Mouse (Mus musculus): ENCODE results near the gene Fars2.
A peak's percentile ranks its signal among the peaks of the same experiment; 100 is the strongest.
"Not testable (repeated sequence)": the region's sequence is repeated elsewhere in the genome, so short reads cannot be mapped to it uniquely, and the experiment has no call there.

Fars2 gene

DNA sequence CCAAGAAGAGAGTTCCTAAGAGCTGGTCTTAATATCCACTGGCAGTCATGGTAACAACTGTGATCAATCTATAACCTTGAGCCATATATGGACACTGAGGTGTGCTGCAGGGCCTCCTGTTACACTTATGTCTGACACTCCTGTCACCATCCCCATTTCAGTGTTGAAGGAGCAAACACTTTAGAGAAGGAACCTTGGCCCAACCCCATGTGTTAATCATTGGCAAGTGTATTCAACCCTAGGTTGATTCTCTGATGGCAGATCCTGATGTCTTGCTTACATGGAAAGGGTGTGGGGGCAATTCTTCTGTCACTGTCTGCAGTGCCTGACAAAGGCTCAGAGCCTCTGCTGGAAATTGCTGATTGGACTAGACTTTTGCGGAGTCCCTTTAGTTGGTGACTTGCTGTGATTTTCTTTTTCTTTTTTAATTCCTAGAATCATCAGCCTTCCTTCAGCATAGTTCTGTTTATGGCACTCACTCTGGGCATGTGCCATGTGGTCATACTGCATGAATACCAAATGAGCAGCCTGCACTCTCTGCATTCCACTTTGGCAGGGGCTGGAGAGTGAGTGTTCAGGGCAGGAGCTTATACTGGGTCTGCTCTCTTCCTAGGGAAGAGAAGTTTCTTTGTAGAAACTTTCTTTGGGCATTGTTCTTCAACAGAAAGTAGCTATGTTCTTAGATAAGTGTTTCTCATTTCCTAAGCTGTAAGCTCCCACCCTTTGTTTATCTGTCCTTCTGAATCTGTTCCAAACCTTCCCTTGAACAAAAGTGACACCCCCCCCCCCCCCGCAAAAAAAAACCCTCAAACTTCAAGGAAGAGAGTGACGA is 181.0 kb downstream of the Fars2 start:
- DNase-seq = peak; percentile 54 to 67

DNA sequence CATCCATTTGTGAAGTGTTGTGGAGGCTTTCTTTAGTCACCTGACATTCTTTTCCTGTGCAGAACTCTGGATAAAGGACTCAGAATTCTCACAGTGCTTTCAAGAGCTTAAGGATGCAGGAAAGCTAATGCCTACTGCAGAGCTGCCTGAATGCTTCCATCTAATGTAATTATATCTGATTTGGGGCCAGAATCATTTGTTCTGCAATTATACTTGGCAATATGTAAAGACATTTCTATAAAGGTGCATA is 181.5 kb downstream of the Fars2 start:
- DNase-seq = no peak

DNA sequence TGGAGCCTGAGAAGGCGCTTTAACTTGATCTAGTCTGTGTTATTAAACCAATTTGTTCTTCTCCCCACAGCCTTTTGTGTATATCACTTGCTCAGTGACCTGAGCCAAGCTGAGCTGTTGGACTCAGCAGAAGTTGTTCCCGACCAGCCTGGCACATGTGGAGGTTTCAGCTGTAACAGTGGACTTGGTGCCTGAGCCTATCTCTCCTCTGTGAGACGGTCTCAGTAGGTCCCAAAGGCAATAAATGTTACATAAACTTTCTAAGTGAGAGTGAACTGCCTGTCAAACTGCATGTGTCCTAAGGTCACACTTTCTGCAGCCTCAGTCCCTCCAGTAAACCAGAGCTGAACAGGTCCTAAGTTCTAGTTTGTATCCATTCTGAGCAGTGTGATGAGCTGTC is 185.6 kb downstream of the Fars2 start:
- peak; percentile 26 to 82 for DNase-seq

DNA sequence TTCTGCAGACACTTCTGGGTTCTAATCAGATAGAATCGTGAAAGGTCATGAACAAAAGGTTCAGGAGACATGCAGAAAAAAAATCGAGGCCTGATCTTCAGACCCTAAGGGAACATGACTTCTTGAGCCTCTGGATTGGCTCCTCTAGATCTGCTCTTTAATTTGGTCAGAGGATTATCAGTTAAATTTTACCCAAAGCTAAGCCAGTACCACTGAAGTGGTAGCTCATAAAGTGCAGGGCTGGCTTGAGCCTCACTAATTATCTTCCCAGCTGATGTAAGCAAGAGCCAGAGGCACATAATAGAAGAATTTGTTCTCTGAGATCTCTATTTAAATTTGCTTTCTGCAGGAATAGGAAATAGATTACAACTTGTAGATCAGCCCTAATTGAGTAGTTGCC is 188.1 kb downstream of the Fars2 start:
- no peak for DNase-seq

DNA sequence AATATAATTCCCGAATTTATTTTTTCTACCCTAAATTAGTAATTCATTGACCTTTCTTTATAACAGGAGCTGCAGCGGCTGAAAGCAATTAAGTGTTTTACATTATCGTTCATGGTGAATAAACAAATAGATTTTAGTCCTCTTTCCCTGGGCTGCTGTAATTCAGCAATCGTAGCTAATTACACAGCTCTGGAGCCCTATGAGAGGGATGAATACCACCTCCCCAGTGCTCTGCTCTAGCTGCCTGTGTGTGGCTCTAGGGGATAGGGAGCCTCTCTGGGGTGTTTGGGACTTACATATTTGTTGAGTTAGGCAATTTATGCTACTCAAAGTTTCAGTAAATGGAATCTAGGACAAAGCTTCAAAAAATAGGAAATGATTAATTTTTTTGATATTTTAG is 190.2 kb downstream of the Fars2 start:
- DNase-seq = no peak

DNA sequence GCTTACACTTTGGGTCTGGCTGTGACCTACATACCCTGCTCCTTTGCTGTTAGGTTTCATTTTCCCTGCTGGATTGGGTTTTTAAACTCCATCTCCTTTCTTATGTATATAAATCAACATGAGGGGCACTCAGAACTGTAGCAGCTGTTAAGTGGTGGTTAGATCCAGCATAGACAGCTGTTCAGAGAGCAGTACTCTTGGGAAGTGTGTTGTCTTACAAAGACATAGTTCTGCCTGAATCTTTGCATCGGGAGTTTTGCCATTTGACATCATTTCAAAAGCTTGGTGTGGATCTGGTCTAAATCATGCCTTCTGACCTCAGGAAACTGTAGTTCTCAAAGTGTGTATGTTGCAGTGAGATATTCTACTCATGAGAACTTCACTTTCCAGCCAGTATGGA is 191.9 kb downstream of the Fars2 start:
- DNase-seq = no peak

DNA sequence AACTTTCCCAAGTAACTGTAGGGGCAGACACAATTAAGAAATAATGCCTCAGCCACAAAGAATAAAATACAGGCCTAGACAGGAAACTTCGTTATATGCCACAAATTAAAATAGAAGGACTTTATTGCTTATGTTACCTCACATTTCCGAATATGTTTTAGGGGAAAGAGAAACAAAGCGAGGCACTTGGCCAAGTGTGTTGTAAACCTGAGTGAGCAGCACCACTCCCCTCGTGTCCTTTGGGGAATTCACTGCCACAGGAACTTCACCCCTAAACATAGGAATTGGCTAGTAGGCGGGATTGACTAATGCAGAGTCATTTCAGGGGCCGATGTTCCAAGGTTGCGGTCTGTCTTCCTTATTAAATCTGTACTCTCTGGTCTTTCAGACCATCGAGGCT is 197.0 kb downstream of the Fars2 start:
- no peak for DNase-seq

DNA sequence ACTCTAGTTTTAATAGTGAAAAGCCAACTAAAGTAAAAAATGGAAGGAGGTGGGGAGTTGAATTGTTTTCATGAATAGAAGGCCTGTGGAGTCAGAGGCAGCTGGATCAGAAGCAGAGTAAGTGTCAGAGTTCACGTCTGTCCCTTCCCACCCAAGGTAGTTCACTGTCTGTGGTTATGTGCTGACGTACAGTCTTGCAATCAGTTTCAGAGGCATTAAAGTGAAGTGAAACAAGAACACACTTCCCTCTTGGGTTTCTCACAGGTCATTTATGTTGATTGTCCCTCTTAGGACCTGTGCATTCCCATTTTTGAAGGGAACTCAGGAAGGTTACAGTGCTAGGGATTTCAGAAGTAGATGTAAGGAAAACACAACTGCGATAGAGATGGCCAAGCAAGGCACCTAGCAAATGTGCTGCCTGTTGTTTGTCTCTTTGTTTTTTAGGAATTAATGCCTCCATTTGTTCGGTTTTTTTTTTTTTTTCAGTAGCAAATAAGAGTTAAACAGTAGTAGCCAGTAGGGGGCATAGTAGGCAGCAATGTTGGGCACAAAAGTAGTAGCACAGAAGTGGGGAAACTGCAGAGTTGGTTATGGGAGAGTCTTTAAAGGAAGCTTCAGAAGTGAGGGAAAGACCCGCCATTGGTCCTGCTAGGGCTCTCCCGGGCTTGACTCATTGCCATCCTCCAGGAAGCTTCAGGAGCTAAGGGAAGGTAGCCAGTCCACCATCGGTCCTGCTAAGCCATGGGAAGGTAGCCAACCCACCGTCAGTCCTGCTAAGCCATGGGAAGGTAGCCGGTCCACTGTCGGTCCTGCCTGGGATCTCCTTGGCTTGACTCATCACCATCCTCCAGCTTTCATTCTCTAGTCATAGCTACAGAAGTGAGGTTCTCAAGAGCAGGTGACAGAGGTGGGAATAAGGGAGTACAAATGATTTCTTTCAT is 197.9 kb downstream of the Fars2 start:
- no peak for DNase-seq

DNA sequence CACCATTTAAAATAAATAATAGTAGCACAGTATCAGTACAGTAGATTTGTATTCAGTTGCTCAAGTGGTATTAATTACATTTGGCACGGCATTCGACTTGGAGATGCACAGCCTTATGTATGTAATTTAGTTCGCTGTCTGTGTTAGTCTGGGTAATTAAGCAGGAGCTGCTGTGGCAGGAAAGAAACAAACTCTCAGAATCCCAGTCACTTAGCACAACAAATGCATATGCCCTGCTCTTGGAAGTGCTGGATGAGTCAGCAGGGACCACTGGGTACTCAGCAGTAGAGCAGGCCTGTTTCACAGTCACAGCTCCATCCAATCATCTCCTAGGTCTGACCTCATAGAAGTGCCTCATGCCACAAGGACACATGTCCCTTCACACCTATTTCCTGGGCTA is 200.6 kb downstream of the Fars2 start:
- DNase-seq = no peak

DNA sequence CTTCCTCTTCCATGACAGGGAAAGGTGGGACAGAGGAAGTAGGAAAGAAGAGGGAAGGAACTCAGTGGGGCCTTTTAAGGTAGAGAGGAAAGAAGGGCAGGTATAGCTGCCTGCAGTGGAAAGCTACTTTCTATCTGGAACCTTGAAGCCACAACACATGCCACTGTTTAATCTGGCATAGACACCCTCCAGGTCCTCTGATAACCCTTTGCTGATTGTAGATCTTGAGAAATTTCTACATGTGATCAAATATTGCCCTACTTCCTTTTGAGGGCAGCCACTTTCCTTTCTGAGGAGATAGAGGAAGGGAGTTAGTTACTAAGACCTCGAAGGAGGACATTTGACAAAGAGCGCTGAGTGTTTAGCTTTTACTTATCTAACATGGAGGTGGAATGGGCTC is 207.4 kb downstream of the Fars2 start:
- DNase-seq = no peak

DNA sequence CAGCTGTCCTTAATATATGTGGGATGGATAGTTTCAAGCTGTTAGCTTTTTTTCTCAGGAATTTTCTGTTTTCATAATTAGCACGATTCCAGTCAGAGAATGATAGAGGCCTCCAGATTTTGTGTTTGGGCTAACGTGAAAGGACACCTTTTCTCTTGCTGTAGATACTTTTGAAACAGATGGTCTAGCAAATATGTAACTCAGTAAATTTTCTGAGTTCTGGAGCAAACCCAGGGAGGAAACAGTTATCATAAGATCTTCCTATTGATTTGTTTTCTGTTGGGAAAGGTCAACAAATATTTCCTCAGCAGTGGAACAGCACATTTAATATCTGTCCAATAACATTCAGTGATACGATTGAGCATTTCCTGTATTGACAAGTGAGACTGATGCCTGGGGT is 209.3 kb downstream of the Fars2 start:
- no peak for DNase-seq

DNA sequence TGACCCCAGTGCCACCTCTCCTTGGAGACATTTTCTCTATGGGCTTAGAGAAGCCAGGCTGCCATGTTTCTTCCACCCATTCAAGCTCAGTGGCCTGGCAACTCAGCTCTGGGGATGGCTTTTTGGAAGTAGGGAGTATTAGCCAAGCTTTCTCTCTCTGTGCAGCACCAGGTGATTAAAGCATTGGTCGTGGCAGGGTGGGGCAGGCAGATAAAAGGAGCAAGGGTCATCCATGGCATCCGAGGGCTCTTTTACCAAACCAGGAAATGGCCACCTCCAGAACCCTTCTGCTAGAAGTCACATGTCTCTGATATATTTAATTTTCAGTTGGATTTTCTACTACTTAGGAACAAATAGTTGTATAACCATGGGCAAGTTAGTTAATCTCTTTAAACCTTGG is 212.7 kb downstream of the Fars2 start:
- DNase-seq = no peak

DNA sequence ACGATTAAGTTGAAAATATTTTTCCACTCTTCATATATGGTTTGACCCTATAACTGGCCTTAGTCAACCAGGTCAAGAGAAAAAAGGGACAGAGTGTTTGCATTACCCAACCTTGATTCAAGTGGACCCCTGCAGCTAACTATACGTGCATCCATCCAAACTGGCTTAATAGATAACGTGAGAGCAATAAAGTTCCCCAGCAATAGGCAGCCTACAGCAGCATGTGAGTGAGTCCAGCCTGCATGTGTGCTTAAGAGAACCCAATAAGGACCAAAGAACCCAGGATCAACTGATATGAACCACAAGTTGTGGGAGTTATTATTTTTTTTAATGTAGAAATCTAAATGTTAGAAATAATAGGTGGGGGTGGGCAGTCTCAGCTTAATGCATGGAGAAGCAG is 213.3 kb downstream of the Fars2 start:
- DNase-seq = no peak

DNA sequence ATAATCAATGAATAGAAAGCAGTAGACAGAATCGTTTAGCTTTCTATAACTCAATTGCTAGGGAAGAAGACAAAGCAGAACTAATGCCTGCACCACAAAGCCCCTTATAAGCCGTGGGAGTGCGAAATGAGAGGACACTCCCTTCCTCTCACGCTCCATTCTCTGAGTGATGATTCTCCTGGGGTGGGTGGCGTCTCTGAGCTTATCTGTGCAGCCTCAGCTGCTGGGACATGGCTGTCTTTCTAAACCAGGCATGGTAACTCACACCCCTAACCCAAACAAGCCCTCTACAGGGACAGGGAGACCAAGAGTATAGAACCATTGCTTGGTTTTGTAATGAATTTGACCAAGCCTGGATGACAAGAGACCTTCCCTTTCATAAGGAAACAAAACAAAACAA is 217.5 kb downstream of the Fars2 start:
- no peak for DNase-seq

DNA sequence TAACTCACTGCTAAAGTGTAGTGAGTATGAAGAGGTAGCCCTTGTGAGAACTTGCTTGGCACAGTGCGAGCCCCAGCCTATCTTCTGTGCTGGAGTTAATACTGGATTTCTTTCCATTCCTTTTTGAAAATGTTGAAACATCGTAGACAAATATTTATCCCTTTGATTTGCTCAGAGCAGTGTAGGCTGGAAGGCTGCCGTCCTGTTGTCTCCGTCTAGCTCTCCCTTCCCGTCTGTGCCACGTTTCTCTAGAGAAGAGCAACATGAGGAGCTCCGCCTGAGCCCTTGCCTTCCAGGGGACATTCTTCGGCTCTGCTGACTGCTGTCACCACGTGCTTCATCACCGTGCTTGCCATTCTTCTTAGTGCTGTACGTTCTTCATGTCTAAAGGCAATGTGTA is 234.3 kb downstream of the Fars2 start:
- DNase-seq = no peak

DNA sequence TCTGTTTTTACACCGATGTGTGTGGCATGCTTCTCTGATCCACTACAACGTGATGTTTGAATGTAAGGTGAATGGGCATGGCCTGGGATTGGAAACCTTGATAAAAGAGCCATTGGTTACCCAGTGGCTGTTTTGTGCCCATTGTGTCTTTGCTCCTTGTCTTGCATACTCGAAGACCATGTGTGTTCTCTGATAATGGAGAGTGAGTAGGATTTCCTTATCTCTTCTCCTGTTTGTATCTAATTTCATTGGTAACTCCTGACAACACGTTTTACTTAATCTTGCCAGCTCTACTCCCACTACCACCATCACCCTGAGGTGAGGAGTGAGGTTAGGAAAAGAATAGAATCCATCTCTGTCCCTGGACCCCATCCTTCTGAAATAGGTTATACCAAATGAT is 240.3 kb downstream of the Fars2 start:
- no peak for DNase-seq

DNA sequence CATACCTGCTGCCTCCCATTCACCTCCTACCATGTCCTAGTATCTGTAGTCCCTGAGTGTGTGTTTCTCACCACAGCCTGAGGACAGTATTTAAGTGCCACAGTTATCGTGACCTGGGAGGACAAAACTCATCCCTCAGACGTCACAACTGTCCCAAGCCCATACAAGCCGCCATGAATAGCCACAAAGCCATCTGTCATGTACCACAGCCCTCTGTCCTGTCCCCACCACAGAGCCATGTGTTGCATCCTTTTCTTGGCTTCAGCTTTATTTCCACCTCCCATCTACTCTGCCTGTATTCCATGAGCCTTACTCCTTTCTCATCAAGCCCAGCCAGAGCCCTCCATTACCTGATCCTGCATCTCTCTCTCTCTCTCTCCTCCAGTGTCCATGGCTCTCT is 244.2 kb downstream of the Fars2 start:
- DNase-seq = no peak

DNA sequence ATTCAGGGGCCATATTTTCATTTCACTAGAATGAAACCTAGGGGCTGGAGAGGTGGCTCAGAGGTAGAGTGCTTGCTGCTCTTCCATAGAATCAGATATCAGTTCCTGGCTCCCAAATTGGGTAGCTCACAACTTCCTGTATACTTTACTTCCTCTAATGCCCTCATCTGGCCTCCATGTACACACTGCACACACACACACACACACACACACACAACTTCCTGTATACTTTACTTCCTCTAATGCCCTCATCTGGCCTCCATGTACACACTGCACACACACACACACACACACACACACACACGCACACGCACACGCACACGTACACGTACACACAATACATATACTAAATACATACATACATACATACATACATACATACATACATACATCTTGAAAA is 248.5 kb downstream of the Fars2 start:
- DNase-seq = not testable (repeated sequence)

DNA sequence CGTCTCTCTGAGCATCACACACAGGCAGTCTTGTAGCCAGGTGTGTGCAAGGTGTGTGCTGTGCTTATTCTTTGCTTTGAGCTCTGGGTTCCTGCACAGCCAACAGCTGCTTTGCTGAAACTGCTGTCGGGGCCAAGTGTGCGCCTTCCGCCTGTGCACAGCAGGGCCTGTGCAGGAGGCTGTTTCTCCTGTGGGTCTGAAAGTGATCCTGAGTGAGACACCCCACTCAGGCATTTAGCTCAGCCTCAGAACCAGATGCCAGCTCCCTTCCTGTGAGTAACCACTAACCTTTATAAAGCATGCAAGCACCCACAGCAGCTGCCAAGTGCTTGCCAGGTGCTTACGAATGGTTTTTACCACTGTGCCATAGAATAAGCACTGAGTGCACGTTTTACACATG is 249.1 kb downstream of the Fars2 start:
- no peak for DNase-seq

DNA sequence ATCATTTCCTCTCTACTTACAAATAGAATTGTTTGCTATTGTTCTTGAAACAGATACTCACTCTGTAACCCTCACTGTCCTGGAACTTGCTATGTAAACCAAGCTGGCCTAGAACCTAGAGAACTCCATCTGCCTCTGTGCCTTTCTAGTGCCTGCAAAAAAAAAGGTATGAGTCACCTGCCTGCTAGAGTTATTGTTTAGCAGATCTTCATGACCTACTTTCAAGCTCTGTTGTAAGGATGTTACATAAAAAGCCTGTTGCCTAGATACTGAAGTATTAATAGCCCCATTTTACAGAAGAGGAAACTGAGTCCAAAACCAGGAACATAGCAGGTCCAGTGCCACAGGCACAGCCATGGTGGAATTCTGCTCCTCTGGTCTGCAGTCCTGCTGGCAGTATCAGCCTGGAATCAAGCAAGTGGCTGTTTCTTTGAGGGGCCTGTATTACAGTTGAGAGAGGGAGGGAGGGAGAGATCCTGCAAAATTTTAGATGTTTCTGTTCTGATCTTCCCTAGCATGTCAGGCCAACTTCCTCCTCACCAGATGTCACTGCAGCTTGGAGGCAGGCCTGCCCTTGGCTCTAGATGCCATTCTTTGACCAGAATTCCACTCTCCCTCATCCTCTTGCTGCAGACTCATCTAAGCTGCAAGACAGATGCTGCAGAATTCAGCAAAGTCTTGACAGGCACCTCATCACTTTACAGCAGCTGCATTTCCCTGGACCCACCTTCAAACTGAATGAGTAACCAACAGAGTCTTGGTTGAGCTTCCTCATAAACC is 250.7 kb downstream of the Fars2 start:
- DNase-seq = no peak

DNA sequence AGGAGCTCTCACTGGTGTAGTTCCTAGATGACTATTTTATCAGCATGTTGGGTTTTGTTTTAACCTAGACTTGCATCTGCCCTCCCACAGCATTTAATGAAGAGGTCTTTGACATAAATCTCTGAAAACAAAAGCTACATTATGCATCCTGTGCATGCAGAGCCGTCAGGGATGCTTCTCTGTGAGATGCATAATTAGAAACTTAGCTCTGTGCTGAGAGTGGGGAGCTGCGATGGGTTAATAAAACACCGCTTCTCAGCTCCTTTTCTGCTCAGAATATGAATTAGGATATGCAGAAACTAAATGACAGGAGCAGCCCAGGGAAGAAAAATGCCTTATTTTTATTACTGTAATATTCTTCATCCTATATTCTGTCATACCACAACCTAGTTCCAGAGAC is 251.6 kb downstream of the Fars2 start:
- no peak for DNase-seq

DNA sequence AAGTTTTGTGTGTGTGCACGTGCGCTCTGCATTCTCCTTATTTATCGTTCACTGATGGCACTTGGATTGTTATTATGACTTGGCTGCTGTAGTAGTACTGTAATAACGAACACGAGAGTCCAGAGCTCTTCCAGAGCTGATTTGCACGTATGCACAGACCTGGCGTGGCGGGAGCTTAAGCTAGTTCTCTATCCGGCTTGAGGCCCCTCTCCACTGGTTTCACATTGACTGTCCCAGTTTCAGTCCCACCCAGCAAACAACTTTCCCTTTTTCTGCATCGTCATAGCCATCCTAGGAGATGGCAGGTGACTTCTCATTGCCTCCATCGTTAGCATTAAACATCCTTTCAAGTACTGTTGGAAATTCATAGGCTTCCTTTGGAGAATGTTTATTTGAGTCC is 252.2 kb downstream of the Fars2 start:
- no peak for DNase-seq

DNA sequence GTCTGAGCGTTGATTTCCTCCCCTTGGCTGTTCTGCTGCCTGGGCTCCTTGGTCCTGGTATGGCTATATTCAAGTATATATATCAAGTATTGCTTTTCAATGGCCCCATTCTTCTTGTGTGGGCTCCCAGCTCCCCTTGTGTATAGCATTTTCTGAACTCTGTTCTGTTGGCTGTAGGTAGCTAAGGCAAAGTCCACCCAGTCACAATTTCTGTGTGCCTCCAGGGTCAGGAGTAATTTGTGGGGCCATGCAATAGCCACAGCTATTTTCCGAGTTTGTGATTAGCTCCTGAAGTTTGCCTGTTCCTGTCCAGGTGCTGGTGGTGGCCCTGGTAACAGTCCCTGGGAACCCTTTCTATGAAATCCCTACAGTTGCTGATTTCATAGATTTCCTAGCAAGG is 266.0 kb downstream of the Fars2 start:
- DNase-seq = no peak

DNA sequence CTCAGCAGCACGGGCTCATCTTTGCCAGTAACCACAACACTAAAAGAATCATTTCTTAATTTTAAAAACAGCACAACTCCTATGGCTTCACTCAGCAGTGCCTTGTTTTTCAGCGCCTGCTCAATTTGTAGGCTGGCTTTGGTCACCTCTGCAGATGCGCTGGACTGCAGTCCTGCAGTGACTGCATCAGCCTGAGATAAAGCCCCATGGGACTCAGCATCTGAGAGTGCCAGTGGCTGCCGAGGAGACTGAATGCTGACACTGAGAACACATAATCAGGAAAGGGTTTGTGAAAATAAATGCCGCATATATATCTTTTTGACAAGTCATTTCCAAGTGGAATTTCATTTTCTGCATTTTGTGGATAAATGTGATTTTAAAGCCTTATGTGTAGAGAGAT is 268.9 kb downstream of the Fars2 start:
- no peak for DNase-seq

Data from kidney, postnatal 25 days (tissue).